Mouse (Mus musculus) adrenal gland, postnatal 4 days (tissue): ENCODE data around the gene Pgm5. TPM values are rescaled to one million over a fixed set of nuclear protein-coding genes. Genes with fewer than 3 reads are reported as not detected.
"Not testable (repeated sequence)": the region's sequence is repeated elsewhere in the genome, so short reads cannot be mapped to it uniquely, and the experiment has no call there.

Experiments
- DNase-seq, 2 experiments: peaks; one replicate each; pipeline ENCODE4 v3.0.0; 2021 to 2022; ENCODE audit warnings: low spot score in 2 of 2, mixed read lengths in 2 of 2
- total RNA-seq, 2 experiments: library from RNA; stranded (reverse); gene quantifications; 2 replicates each; pipeline ENCODE4 v1.2.3; 2021

The Pgm5 gene
- total RNA-seq, 2 experiments from 2014 or later = 55.4 to 58.0 TPM

GRCm38 (mm10) chr19:24707071-24707906 is 154.4 kb downstream of the Pgm5 start:
- no peak for DNase-seq

GRCm38 (mm10) chr19:24705395-24705794 is 156.3 kb downstream of the Pgm5 start:
- no peak for DNase-seq

- DNase-seq = no peak
Observed at GRCm38 (mm10) chr19:24704326-24704725, 157.3 kb downstream of the Pgm5 start.

GRCm38 (mm10) chr19:24703680-24704079 is 158.0 kb downstream of the Pgm5 start:
- no peak for DNase-seq

GRCm38 (mm10) chr19:24703168-24703567 is 158.5 kb downstream of the Pgm5 start:
- DNase-seq = not testable (repeated sequence)

GRCm38 (mm10) chr19:24701716-24702115 is 159.9 kb downstream of the Pgm5 start:
- no peak for DNase-seq

- DNase-seq = no peak
Observed at GRCm38 (mm10) chr19:24700664-24701063, 161.0 kb downstream of the Pgm5 start.

- no peak for DNase-seq
Observed at GRCm38 (mm10) chr19:24699910-24700309, 161.7 kb downstream of the Pgm5 start.

GRCm38 (mm10) chr19:24699196-24699595 is 162.5 kb downstream of the Pgm5 start:
- no peak for DNase-seq

- DNase-seq = no peak
Observed at GRCm38 (mm10) chr19:24698651-24699050, 163.0 kb downstream of the Pgm5 start.

- DNase-seq = no peak
Observed at GRCm38 (mm10) chr19:24697946-24698345, 163.7 kb downstream of the Pgm5 start.

GRCm38 (mm10) chr19:24692691-24693090 is 169.0 kb downstream of the Pgm5 start:
- DNase-seq = no peak

- DNase-seq = no peak
Observed at GRCm38 (mm10) chr19:24689531-24689930, 172.1 kb downstream of the Pgm5 start.

GRCm38 (mm10) chr19:24688327-24688726 is 173.3 kb downstream of the Pgm5 start:
- DNase-seq = no peak

GRCm38 (mm10) chr19:24686411-24686810 is 175.2 kb downstream of the Pgm5 start:
- no peak for DNase-seq

- no peak for DNase-seq
Observed at GRCm38 (mm10) chr19:24683016-24683720, 178.5 kb downstream of the Pgm5 start.

- no peak for DNase-seq
Observed at GRCm38 (mm10) chr19:24677242-24677984, 184.2 kb downstream of the Pgm5 start.

GRCm38 (mm10) chr19:24676429-24676828 is 185.2 kb downstream of the Pgm5 start:
- DNase-seq = no peak

- no peak for DNase-seq
Observed at GRCm38 (mm10) chr19:24673762-24674161, 187.9 kb downstream of the Pgm5 start, which contains the start of gene Tmem252. Tmem252 (plus strand) TSS chr19:24674008.

GRCm38 (mm10) chr19:24673331-24673730 is 188.3 kb downstream of the Pgm5 start:
- DNase-seq = no peak

GRCm38 (mm10) chr19:24672366-24672960 is 189.2 kb downstream of the Pgm5 start:
- no peak for DNase-seq
